Mouse (Mus musculus): Measurements from ENCODE around the gene Gm16181. TPM values are rescaled to one million over a fixed set of nuclear protein-coding genes. Genes with fewer than 3 reads are reported as not detected.

The Gm16181 gene
- polyA plus RNA-seq, 1 experiment: not detected

GRCm38 (mm10) chr17:35225456-35225855, 4.8 kb downstream of the Gm16181 start:
- Histone ChIP-seq H3K27ac (ENCODE audit: insufficient read depth, low read depth, low read length) (no peak overlapping the region), H3K4me3 (ENCODE audit: insufficient read depth, low read length) (no peak overlapping the region), H3K4me1 (ENCODE audit: control insufficient read depth, insufficient read depth, low read length) (peaks cover 35% of the 10 kb centered on the region)
- TF ChIP-seq CTCF (IDR thresholded peaks at IDR 0.05; ENCODE audit: low read depth, low read length): no peak
- TF ChIP-seq POLR2A (IDR thresholded peaks at IDR 0.05; ENCODE audit: borderline replicate concordance, low read depth, low read length): no peak

- TF ChIP-seq CTCF (IDR thresholded peaks at IDR 0.05; ENCODE audit: low read depth, low read length) (no peak), POLR2A (IDR thresholded peaks at IDR 0.05; ENCODE audit: borderline replicate concordance, low read depth, low read length) (no peak)
- Histone ChIP-seq H3K27ac (ENCODE audit: insufficient read depth, low read depth, low read length) (no peak overlapping the region), H3K4me1 (ENCODE audit: control insufficient read depth, insufficient read depth, low read length) (peaks cover 38% of the 10 kb centered on the region), H3K4me3 (ENCODE audit: insufficient read depth, low read length) (no peak overlapping the region)
Observed at GRCm38 (mm10) chr17:35226561-35227046, 6.0 kb downstream of the Gm16181 start.

GRCm38 (mm10) chr17:35231022-35231421, 10.4 kb downstream of the Gm16181 start:
- no peak overlapping the region for H3K27ac ChIP-seq (ENCODE audit: insufficient read depth, low read depth, low read length)

DNA sequence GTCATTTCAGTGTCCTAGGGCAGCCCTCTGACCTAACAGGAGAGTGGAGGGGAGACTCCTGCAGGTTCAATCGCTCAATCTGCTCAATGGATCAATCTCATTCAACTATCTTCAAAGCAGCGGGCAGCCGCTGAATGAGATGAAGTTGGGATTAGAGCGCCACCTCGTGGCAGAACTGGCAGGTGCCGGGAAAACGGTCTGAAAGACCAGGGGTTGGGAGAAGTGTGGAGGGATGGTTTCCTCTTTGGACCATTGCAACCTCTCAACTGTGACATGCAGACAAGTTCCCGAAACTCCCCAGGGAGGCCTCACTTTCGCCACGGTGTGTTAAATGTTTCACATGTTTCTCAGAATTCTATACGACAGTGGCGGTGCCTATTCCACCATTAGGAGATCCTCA, 11.4 kb downstream of the Gm16181 start:
- peak overlapping the region; percentile 92 for H3K27ac ChIP-seq (ENCODE audit: insufficient read depth, low read depth, low read length)

More at GRCm38 (mm10) chr17:35231022-35231421, 10.4 kb downstream of the Gm16181 start:
- Histone ChIP-seq H3K4me1 (ENCODE audit: control insufficient read depth, insufficient read depth, low read length) (peaks cover 35% of the 10 kb centered on the region), H3K4me3 (ENCODE audit: insufficient read depth, low read length) (no peak overlapping the region)
- TF ChIP-seq CTCF (IDR thresholded peaks at IDR 0.05; ENCODE audit: low read depth, low read length) (no peak), POLR2A (IDR thresholded peaks at IDR 0.05; ENCODE audit: borderline replicate concordance, low read depth, low read length) (no peak)

DNA sequence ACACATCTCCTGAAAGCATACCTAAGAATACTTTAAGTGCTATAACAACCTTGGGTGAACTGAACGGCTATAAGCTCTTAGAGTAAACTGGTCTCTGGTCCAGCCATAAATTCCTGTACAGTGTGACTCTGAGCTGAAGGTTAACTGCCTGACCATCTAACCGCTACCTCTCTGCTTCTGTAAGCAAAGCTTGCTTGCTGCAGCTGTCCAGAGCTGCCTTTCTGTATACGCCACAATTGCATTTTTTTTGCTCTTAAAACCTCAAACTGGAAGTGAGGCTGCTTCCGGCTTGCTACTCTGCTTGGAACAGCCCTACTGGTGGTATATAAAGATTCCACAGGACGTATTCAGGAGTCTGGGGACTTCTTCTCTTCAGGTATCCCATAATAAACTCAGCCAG, 12.0 kb downstream of the Gm16181 start:
- no peak overlapping the region for H3K4me3 ChIP-seq (ENCODE audit: insufficient read depth, low read length)
- no peak for TF ChIP-seq CTCF (IDR thresholded peaks at IDR 0.05; ENCODE audit: low read depth, low read length)
- H3K27ac ChIP-seq (ENCODE audit: insufficient read depth, low read depth, low read length): peak overlapping the region; percentile 92
- H3K4me1 ChIP-seq (ENCODE audit: control insufficient read depth, insufficient read depth, low read length): peaks cover 31% of the 10 kb centered on the region

More for the DNA sequence above, 11.4 kb downstream of the Gm16181 start:
- peak; percentile 97 for TF ChIP-seq CTCF (IDR thresholded peaks at IDR 0.05; ENCODE audit: low read depth, low read length)
- TF ChIP-seq POLR2A (IDR thresholded peaks at IDR 0.05; ENCODE audit: borderline replicate concordance, low read depth, low read length): no peak
- peak overlapping the region; percentile 20 for H3K4me3 ChIP-seq (ENCODE audit: insufficient read depth, low read length)
- H3K4me1 ChIP-seq (ENCODE audit: control insufficient read depth, insufficient read depth, low read length): peaks cover 31% of the 10 kb centered on the region

- Histone ChIP-seq H3K4me1 (ENCODE audit: control insufficient read depth, insufficient read depth, low read length) (peaks cover 26% of the 10 kb centered on the region), H3K4me3 (ENCODE audit: insufficient read depth, low read length) (peak within 1 kb of the TSS; percentile 87), H3K27ac (ENCODE audit: insufficient read depth, low read depth, low read length) (peak within 1 kb of the TSS; percentile 92)
- TF ChIP-seq CTCF (IDR thresholded peaks at IDR 0.05; ENCODE audit: low read depth, low read length) (no peak), POLR2A (IDR thresholded peaks at IDR 0.05; ENCODE audit: borderline replicate concordance, low read depth, low read length) (no peak)
Observed at GRCm38 (mm10) chr17:35233114-35233980, 12.7 kb downstream of the Gm16181 start, which contains the start of gene Atp6v1g2. Atp6v1g2 (plus strand) TSS chr17:35233660.

GRCm38 (mm10) chr17:35234090-35234489, 13.5 kb downstream of the Gm16181 start:
- H3K4me1 ChIP-seq (ENCODE audit: control insufficient read depth, insufficient read depth, low read length): peaks cover 26% of the 10 kb centered on the region
- H3K27ac ChIP-seq (ENCODE audit: insufficient read depth, low read depth, low read length): peak overlapping the region; percentile 92
- H3K4me3 ChIP-seq (ENCODE audit: insufficient read depth, low read length): peak overlapping the region; percentile 87

DNA sequence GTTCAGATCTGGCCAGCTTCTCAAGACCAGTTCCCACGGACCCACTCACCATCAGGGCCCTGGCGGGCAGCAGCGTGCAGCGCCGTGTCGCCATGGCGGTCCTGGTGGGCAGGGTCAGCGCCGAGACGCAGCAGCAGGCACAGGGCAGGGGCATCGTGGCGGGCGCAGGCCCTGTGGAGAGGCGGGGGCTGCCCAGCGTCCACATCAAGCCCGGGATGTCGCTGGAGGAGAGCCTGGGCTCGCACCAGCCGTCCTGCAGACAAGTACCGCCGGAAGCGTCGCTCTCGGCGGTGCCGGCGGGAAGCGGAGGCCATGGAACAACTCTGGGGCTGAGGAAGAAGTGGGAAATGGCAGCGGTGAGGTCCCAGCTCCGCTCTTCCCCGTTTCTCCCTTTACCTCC, 14.3 kb downstream of the Gm16181 start:
- Histone ChIP-seq H3K27ac (ENCODE audit: insufficient read depth, low read depth, low read length) (peak overlapping the region; percentile 92), H3K4me1 (ENCODE audit: control insufficient read depth, insufficient read depth, low read length) (peaks cover 30% of the 10 kb centered on the region), H3K4me3 (ENCODE audit: insufficient read depth, low read length) (peak overlapping the region; percentile 87)
- no peak for TF ChIP-seq POLR2A (IDR thresholded peaks at IDR 0.05; ENCODE audit: borderline replicate concordance, low read depth, low read length)
- TF ChIP-seq CTCF (IDR thresholded peaks at IDR 0.05; ENCODE audit: low read depth, low read length): no peak

DNA sequence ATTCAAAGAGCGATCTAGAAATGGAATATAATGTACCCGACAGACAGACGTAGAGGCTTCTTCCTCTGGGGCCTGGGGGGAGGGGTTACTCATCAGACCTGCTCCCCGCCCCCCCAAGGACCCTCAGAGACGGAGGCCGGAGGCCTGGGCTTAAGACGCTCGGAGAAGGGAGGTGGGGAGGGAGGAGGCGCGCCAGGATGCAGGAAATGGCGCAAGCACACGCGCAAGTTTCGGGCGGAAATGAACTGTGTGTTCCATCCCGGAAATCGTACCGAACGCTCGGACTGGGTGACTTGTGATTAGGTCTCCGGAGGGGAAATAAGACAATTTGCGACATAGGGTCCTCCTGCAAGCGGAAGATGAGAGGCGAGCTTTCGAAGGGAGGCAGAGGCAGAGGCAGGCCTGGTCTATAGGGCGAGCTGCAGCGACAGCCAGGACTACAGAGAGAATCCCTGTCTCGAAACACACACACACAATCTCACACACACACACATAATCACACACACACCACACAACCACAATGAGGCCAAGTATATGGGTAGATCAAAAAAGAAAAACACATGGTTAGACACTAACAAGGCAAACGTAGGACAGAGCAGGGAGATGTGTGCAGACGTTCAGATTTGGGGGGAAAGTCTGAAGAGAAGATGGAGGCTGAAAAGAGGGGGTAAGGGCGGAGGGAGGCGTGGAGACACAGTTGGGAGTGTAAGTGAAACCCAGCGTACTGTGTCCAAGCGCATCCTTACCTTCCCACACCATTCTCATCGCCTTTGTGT, 15.2 kb downstream of the Gm16181 start, which contains the start of gene Nfkbil1:
Gene Nfkbil1, minus strand, starts transcription at position 179 of the 776 bp plus-strand sequence.
- peak within 1 kb of the TSS; percentile 92 for H3K27ac ChIP-seq (ENCODE audit: insufficient read depth, low read depth, low read length)
- TF ChIP-seq POLR2A (IDR thresholded peaks at IDR 0.05; ENCODE audit: borderline replicate concordance, low read depth, low read length) (no peak), CTCF (IDR thresholded peaks at IDR 0.05; ENCODE audit: low read depth, low read length) (no peak)
- H3K4me3 ChIP-seq (ENCODE audit: insufficient read depth, low read length): peak within 1 kb of the TSS; percentile 87
- H3K4me1 ChIP-seq (ENCODE audit: control insufficient read depth, insufficient read depth, low read length): peaks cover 36% of the 10 kb centered on the region

DNA sequence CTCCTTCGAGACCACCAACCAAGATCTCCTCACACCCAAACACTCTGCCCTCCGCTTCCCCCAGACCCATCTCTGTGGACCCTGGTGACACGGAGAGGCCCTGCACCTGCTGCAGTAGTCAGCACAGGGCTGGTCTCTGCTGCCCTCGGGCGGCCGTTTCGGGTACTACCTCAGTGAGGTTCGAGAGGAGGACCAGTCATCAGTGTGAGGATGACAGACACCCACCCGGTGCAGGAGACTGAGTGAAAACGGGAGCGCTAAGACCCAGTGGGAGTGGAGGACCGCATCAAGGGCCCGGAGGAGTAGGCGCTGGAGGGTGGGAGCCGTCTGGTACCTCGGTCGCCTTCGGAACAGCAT, 15.7 kb downstream of the Gm16181 start:
- peak; percentile 83 for TF ChIP-seq CTCF (IDR thresholded peaks at IDR 0.05; ENCODE audit: low read depth, low read length)
- TF ChIP-seq POLR2A (IDR thresholded peaks at IDR 0.05; ENCODE audit: borderline replicate concordance, low read depth, low read length): no peak
- H3K27ac ChIP-seq (ENCODE audit: insufficient read depth, low read depth, low read length): peak overlapping the region; percentile 86

More for the DNA sequence above, 15.7 kb downstream of the Gm16181 start:
- H3K4me1 ChIP-seq (ENCODE audit: control insufficient read depth, insufficient read depth, low read length): peaks cover 35% of the 10 kb centered on the region
- peak overlapping the region; percentile 87 for H3K4me3 ChIP-seq (ENCODE audit: insufficient read depth, low read length)
